Mouse (Mus musculus) kidney, postnatal 0 days (tissue): Measurements from ENCODE around the gene Pitpnm3. TPM values are rescaled to one million over a fixed set of nuclear protein-coding genes. Genes with fewer than 3 reads are reported as not detected.

Experiments used
- ATAC-seq: fragments of 200-750 bp; cut with Nextera tagmentation; replicated peaks from 2 replicates; pipeline ENCODE4 v1.8.0; 2017; ENCODE audit warnings: low read depth, moderate number of reproducible peaks, moderate TSS enrichment, moderate library complexity; ENCODE audit not compliant: low FRiP score
- DNase-seq: peaks from one replicate; pipeline ENCODE4 v3.0.0-alpha.2; 2016; ENCODE audit warnings: low spot score
- H3K27ac ChIP-seq: fragments of 300-500 bp; sonication (generic); 2 replicates; pipeline ENCODE4 v1.5.1; 2014; ENCODE audit warnings: mild to moderate bottlenecking
- H3K27me3 ChIP-seq: fragments of 300-500 bp; sonication (generic); 2 replicates; pipeline ENCODE4 v1.6.1; 2014; ENCODE audit warnings: low read length, mixed read lengths; ENCODE audit not compliant: insufficient read depth
- H3K36me3 ChIP-seq: fragments of 300-500 bp; sonication (generic); 2 replicates; pipeline ENCODE4 v1.6.1; 2014; ENCODE audit warnings: low read length, mixed read lengths; ENCODE audit not compliant: insufficient read depth
- H3K4me1 ChIP-seq: fragments of 300-500 bp; sonication (generic); replicated peaks from 2 replicates; pipeline ENCODE4 v1.6.1; 2014; ENCODE audit warnings: antibody characterized with exemption, low read length, mixed read lengths; ENCODE audit not compliant: insufficient read depth
- H3K4me2 ChIP-seq: fragments of 300-500 bp; sonication (generic); 2 replicates; pipeline ENCODE4 v1.6.1; 2014; ENCODE audit warnings: mild to moderate bottlenecking, low read length, moderate library complexity, mixed read lengths
- H3K4me3 ChIP-seq: fragments of 300-500 bp; sonication (generic); replicated peaks from 2 replicates; pipeline ENCODE4 v1.5.1; 2014; ENCODE audit warnings: low read depth, low read length
- H3K9ac ChIP-seq: fragments of 300-500 bp; sonication (generic); 2 replicates; pipeline ENCODE4 v1.6.1; 2014; ENCODE audit warnings: low read depth, low read length
- H3K9me3 ChIP-seq: fragments of 300-500 bp; sonication (generic); replicated peaks from 2 replicates; pipeline ENCODE4 v1.6.1; 2016; ENCODE audit warnings: low read length, inconsistent platforms, mixed read lengths
- CTCF ChIP-seq: IDR thresholded peaks from 2 replicates; pipeline ENCODE4 v1.5.1; 2016; ENCODE audit warnings: antibody characterized with exemption, low read depth, mild to moderate bottlenecking, moderate library complexity
- whole genome bisulfite sequencing: fragments of 180-500 bp; shearing (Covaris S2); extraction: QIAGEN DNeasy Blood & Tissue Kit; methylation state at CpG from one replicate; pipeline ENCODE4 v1.1.7; 2014; 5-methylcytosine and 5-hydroxymethylcytosine counted together
- polyA plus RNA-seq: library from polyadenylated mRNA; unstranded; fragments of >200 nt; fragmentation: Nextera tagmentation; extraction: Ambion mirVana; gene quantifications from 2 replicates; pipeline ENCODE4 v1.2.1, GENCODE M21; 2015

Gene Pitpnm3
- polyA plus RNA-seq, 1 experiment from 2014 or later: 0.42 TPM

DNA sequence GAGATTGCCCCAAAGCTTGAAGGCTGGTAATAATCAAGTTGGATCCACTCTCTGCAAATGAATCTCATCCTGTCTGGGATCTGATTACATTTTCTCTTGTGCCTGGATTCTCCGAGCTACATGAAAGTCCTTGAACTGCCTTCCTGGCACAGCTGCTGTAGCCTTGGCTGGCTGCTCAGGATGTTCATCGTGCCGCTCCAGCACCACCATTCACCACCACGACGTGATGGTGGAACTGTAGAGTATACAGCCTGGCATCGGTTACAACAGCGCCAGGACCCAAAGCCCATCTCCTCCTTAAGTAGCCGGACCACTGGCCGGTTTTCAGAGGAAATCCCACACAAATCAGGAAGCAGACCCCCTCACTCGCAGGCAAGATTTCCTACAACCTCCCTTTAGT lies 2.5 kb downstream of the Pitpnm3 start:
- no peak for DNase-seq
- Histone ChIP-seq H3K27ac (0 out of 2 replicates have a peak overlapping the region, but pooled peaks have one; percentile 55), H3K27me3 (peaks cover 13% of the 10 kb centered on the region; the same call in 1 of the 2 replicates), H3K9me3 (no peaks in the 10 kb centered on the region), H3K4me3 (no peak overlapping the region), H3K4me2 (no peak overlapping the region), H3K36me3 (no peaks in the 10 kb centered on the region), H3K4me1 (peaks cover 9% of the 10 kb centered on the region; the same call in 1 of the 2 replicates), H3K9ac (no peak overlapping the region)
- ATAC-seq: no peak
- WGBS: 62% methylated on average over 10 of the region's 10 CpGs
- TF ChIP-seq CTCF: no peak

- Histone ChIP-seq H3K36me3 (no peaks in the 10 kb centered on the region), H3K9me3 (no peaks in the 10 kb centered on the region), H3K27ac (peak overlapping the region; percentile 55), H3K4me1 (peaks cover 9% of the 10 kb centered on the region; the same call in 1 of the 2 replicates), H3K27me3 (peaks cover 13% of the 10 kb centered on the region; the same call in 1 of the 2 replicates), H3K4me2 (0 out of 2 replicates have a peak overlapping the region, but pooled peaks have one; percentile 15), H3K4me3 (no peak overlapping the region), H3K9ac (no peak overlapping the region)
- WGBS: 19% methylated on average over 3 of the region's 3 CpGs
- TF ChIP-seq CTCF: no peak
- DNase-seq (no peak), ATAC-seq (no peak)
These were observed 3.3 kb downstream of the Pitpnm3 start for GRCm38 (mm10) chr11:72132266-72132665.

- no peaks in the 10 kb centered on the region for H3K36me3 ChIP-seq
- H3K4me3 ChIP-seq: no peak overlapping the region
- DNase-seq (no peak), ATAC-seq (no peak)
- no peaks in the 10 kb centered on the region for H3K9me3 ChIP-seq
- TF ChIP-seq CTCF: no peak
- H3K4me2 ChIP-seq: no peak overlapping the region
- peaks cover 9% of the 10 kb centered on the region; the same call in 1 of the 2 replicates for H3K4me1 ChIP-seq
- no peak overlapping the region for H3K9ac ChIP-seq
- H3K27ac ChIP-seq: peak overlapping the region; percentile 55
- H3K27me3 ChIP-seq: peaks cover 13% of the 10 kb centered on the region; the same call in 1 of the 2 replicates
- 93% methylated on average over 1 of the region's 1 CpGs for WGBS
These were observed 3.9 kb downstream of the Pitpnm3 start for GRCm38 (mm10) chr11:72131697-72132096.

DNA sequence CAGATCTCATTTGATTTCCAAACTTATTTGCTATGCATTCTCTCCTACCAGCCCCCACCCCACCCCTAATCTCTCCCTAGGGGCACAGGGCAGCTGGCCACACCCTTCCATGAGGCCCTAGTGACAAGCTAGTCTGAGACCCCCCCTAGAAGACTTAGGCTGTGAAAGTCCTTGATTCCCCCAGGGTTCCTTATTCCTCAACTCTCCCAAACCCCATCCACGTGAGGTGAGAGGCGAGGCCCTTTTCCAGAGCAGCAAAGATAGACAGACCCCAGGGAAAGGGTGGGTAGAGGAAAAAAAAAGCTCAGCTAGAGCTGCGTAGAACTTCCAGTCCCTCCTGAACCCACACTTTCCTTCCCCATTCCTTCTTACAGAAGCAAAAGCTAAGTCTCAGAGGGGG lies 4.7 kb downstream of the Pitpnm3 start:
- H3K27ac ChIP-seq: no peak overlapping the region; the same call in 1 of the 2 replicates
- ATAC-seq (no peak), DNase-seq (no peak)
- H3K9me3 ChIP-seq: no peaks in the 10 kb centered on the region
- TF ChIP-seq CTCF: no peak
- peaks cover 9% of the 10 kb centered on the region; the same call in 1 of the 2 replicates for H3K4me1 ChIP-seq
- no peak overlapping the region for H3K9ac ChIP-seq
- H3K4me3 ChIP-seq: no peak overlapping the region
- WGBS: 82% methylated on average over 3 of the region's 3 CpGs
- H3K27me3 ChIP-seq: peaks cover 13% of the 10 kb centered on the region; the same call in 1 of the 2 replicates
- no peaks in the 10 kb centered on the region for H3K36me3 ChIP-seq
- H3K4me2 ChIP-seq: no peak overlapping the region

DNA sequence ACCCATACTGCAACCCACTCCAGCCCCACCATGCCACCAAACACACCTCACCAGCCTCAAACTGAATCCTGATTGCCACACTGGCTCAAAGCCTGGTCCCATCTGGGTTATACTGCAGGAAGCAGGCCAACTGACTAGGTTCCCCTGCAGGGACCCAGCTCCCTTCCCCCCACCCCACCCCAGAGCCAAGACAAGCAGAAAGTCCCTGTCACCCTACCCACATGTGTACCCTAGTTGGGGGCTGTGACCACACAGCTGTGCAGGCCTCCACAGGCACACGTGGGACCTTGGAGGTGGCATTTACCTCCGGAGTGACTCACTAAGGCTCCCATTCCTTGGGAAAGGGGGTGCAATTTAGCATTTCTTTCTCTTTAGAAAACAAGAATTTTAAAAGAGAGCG lies 5.1 kb downstream of the Pitpnm3 start:
- TF ChIP-seq CTCF: no peak
- Histone ChIP-seq H3K4me2 (no peak overlapping the region), H3K36me3 (no peaks in the 10 kb centered on the region), H3K9ac (no peak overlapping the region), H3K27me3 (peaks cover 13% of the 10 kb centered on the region; the same call in 1 of the 2 replicates), H3K9me3 (no peaks in the 10 kb centered on the region), H3K4me3 (no peak overlapping the region), H3K4me1 (peaks cover 9% of the 10 kb centered on the region; the same call in 1 of the 2 replicates), H3K27ac (no peak overlapping the region)
- WGBS: 64% methylated on average over 3 of the region's 3 CpGs
- DNase-seq (no peak), ATAC-seq (no peak)

- no peak overlapping the region for H3K4me2 ChIP-seq
- H3K4me3 ChIP-seq: no peak overlapping the region
- DNase-seq (no peak), ATAC-seq (peak; percentile 35; the same call in 1 of the 2 replicates)
- H3K36me3 ChIP-seq: no peaks in the 10 kb centered on the region
- 14% methylated on average over 11 of the region's 11 CpGs for WGBS
- no peak overlapping the region for H3K27ac ChIP-seq
- H3K9ac ChIP-seq: no peak overlapping the region
- no peaks in the 10 kb centered on the region for H3K9me3 ChIP-seq
- H3K27me3 ChIP-seq: peaks cover 9% of the 10 kb centered on the region; the same call in 1 of the 2 replicates
- peaks cover 5% of the 10 kb centered on the region; the same call in 1 of the 2 replicates for H3K4me1 ChIP-seq
- no peak for TF ChIP-seq CTCF
These were observed 5.6 kb downstream of the Pitpnm3 start for GRCm38 (mm10) chr11:72130021-72130420.
